In genomic region chr1:60998689-60999088, GRCm38 (mm10) we compare ENCODE assay signal across 22 mouse cellular contexts. TPM values are rescaled to one million over a fixed set of nuclear protein-coding genes. Genes with fewer than 3 reads are reported as not detected.
DNase-seq lines count a peak whose midpoint lies in the region; ATAC-seq and TF ChIP-seq lines count a peak whose summit lies in the region.
"Had no signal": no experiment of that assay in that cellular context is flagged by ENCODE, and none has a peak within 500 bp of the region (broad histone marks: within the 10 kb centered on the region; RNA-seq: fewer than 3 reads in every experiment).

No protein-coding gene starts in this region.

- 19% methylated on average over 2 of the region's 2 CpGs for WGBS in heart, embryonic 14.5 days
- WGBS in heart, adult 2 months: 48% methylated on average over 2 of the region's 2 CpGs
- 38% methylated on average over 2 of the region's 2 CpGs for WGBS in heart, embryonic 11.5 days (ENCODE audit: insufficient replicate concordance)

- H3K27me3 ChIP-seq in heart, embryonic 14.5 days (ENCODE audit: control insufficient read depth, insufficient read depth, low read length): no peaks in the 10 kb centered on the region
- no peaks in the 10 kb centered on the region for H3K27me3 ChIP-seq in heart, adult 2 months (ENCODE audit: control insufficient read depth, insufficient read depth, low read length)
- H3K27me3 ChIP-seq in heart, embryonic 11.5 days (ENCODE audit: control insufficient read depth, insufficient read depth, low read length): no peaks in the 10 kb centered on the region
- H3K27me3 ChIP-seq: embryonic facial prominence, embryonic 15.5 days; hindbrain, embryonic 12.5 days; kidney, embryonic 15.5 days had no signal

- peak overlapping the region; percentile 1; the same call in 1 of the 2 replicates for H3K4me2 ChIP-seq in heart, embryonic 14.5 days (ENCODE audit: low read length)
- no peak overlapping the region for H3K4me2 ChIP-seq in heart, embryonic 11.5 days
- H3K4me2 ChIP-seq: embryonic facial prominence, embryonic 15.5 days; hindbrain, embryonic 12.5 days; kidney, embryonic 15.5 days had no signal

- H3K36me3 ChIP-seq in heart, embryonic 14.5 days (ENCODE audit: control insufficient read depth, insufficient read depth, low read length): no peaks in the 10 kb centered on the region
- no peaks in the 10 kb centered on the region; the same call in 1 of the 2 replicates for H3K36me3 ChIP-seq in heart, adult 2 months (ENCODE audit: control insufficient read depth, insufficient read depth, low read length)
- H3K36me3 ChIP-seq in heart, embryonic 11.5 days (ENCODE audit: control insufficient read depth, insufficient read depth, low read length): no peaks in the 10 kb centered on the region
- H3K36me3 ChIP-seq: embryonic facial prominence, embryonic 15.5 days; forebrain, embryonic 10.5 days; G1E; hindbrain, embryonic 12.5 days; kidney, embryonic 15.5 days had no signal

- no peak for TF ChIP-seq POLR2A in heart, adult 2 months (IDR thresholded peaks at IDR 0.05; ENCODE audit: insufficient read depth, low read depth, low read length)

- peak; percentile 64; the same call in 1 of the 2 replicates for ATAC-seq in heart, embryonic 14.5 days (ENCODE audit: insufficient number of reproducible peaks, insufficient read depth, low FRiP score, low read depth)
- ATAC-seq in heart, embryonic 11.5 days (replicated peaks; ENCODE audit: insufficient number of reproducible peaks, low FRiP score, low TSS enrichment): no peak; the same call in 1 of the 2 replicates
- ATAC-seq: CD4-positive, CD25-positive, alpha-beta regulatory T cell, adult 4 months; forebrain, embryonic 14.5 days; hindbrain, embryonic 16.5 days had no signal

- no peak for TF ChIP-seq EP300 in heart, adult 2 months (IDR thresholded peaks at IDR 0.05; ENCODE audit: insufficient read depth, low read depth, low read length)

- no peak overlapping the region for H3K4me3 ChIP-seq in heart, embryonic 14.5 days (ENCODE audit: control insufficient read depth in 1 of 2, insufficient read depth in 1 of 2, low read depth in 1 of 2, low read length in 2 of 2)
- H3K4me3 ChIP-seq in heart, adult 2 months: no peak overlapping the region
- no peak overlapping the region for H3K4me3 ChIP-seq in heart, embryonic 11.5 days (ENCODE audit: low read depth, low read length)
- H3K4me3 ChIP-seq: embryonic facial prominence, embryonic 15.5 days; erythroblast, embryonic 14.5 days; forebrain, embryonic 10.5 days; gastrocnemius, adult 2 months; hindbrain, embryonic 12.5 days; kidney, embryonic 15.5 days had no signal

- peaks cover 3 to 17% of the 10 kb centered on the region in 2 experiments for H3K4me1 ChIP-seq in heart, embryonic 14.5 days (ENCODE audit: control insufficient read depth in 2 of 2, insufficient read depth in 2 of 2, low read length in 2 of 2)
- no peaks in the 10 kb centered on the region for H3K4me1 ChIP-seq in heart, adult 2 months (ENCODE audit: control insufficient read depth, insufficient read depth, low read length)
- no peaks in the 10 kb centered on the region for H3K4me1 ChIP-seq in heart, embryonic 11.5 days (ENCODE audit: control insufficient read depth, insufficient read depth, low read length)
- H3K4me1 ChIP-seq: embryonic facial prominence, embryonic 15.5 days; forebrain, embryonic 10.5 days; hindbrain, embryonic 12.5 days; kidney, embryonic 15.5 days had no signal

- no peaks in the 10 kb centered on the region for H3K79me2 ChIP-seq in heart, adult 2 months (replicated peaks; ENCODE audit: control insufficient read depth, insufficient read depth, low read length)

- peak overlapping the region; percentile 67 to 75 for H3K27ac ChIP-seq in heart, embryonic 14.5 days (replicated peaks in 1 of 2; ENCODE audit: control insufficient read depth in 1 of 2, insufficient read depth in 1 of 2, low read depth in 2 of 2, low read length in 2 of 2)
- H3K27ac ChIP-seq in heart, adult 2 months: no peak overlapping the region
- no peak overlapping the region for H3K27ac ChIP-seq in heart, embryonic 11.5 days (ENCODE audit: low read depth, low read length)
- H3K27ac ChIP-seq: embryonic facial prominence, embryonic 15.5 days; forebrain, embryonic 10.5 days; gastrocnemius, adult 2 months; hindbrain, embryonic 12.5 days; kidney, embryonic 15.5 days had no signal

- no peak overlapping the region for H3K9ac ChIP-seq in heart, embryonic 14.5 days (ENCODE audit: low read length)
- H3K9ac ChIP-seq in heart, adult 2 months (ENCODE audit: low read depth, low read length): no peak overlapping the region
- H3K9ac ChIP-seq in heart, embryonic 11.5 days (ENCODE audit: low read depth, low read length): no peak overlapping the region
- H3K9ac ChIP-seq: embryonic facial prominence, embryonic 15.5 days; hindbrain, embryonic 12.5 days; kidney, embryonic 15.5 days had no signal

- no peaks in the 10 kb centered on the region for H3K9me3 ChIP-seq in heart, embryonic 14.5 days (ENCODE audit: control insufficient read depth, low read length)
- H3K9me3 ChIP-seq in heart, embryonic 11.5 days (replicated peaks; ENCODE audit: control insufficient read depth, low read length): no peaks in the 10 kb centered on the region
- H3K9me3 ChIP-seq: embryonic facial prominence, embryonic 15.5 days; forebrain, embryonic 10.5 days; G1E; hindbrain, embryonic 12.5 days; kidney, embryonic 15.5 days had no signal

- TF ChIP-seq CTCF in heart, adult 2 months (IDR thresholded peaks at IDR 0.05): no peak

- DNase-seq in heart, adult 2 months: no peak
- DNase-seq in heart, postnatal 10 days: peak; percentile 27 to 36
- peak; percentile 0 for DNase-seq in CD4-positive helper T cell, adult 2 months (ENCODE audit: low read depth, low spot score)
- peak; percentile 36 for DNase-seq in Muller cell, postnatal 12 days (ENCODE audit: inconsistent ontology term)
- DNase-seq in left cerebral cortex, adult 18-20 months (ENCODE audit: low spot score in 2 of 2): no peak
- DNase-seq: adrenal gland, postnatal 10 days; cerebellum, adult 11 months; embryo, embryonic 11 days; gastrocnemius, adult 2 months; gastrocnemius, postnatal 25 days; kidney, adult 2 months had no signal

- intact Hi-C loops in heart, adult 2 months (cut with DNase I): no loop called here
- intact Hi-C loops in heart, postnatal 10 days (cut with DNase I): no loop called here

RNA-seq across cellular contexts. Expression of gene Icos, which starts 21.0 kb away (rescaled TPM):
- polyA plus RNA-seq in heart, embryonic 14.5 days (2014; fragmentation: Nextera tagmentation; extraction: Ambion mirVana): 0.18 and 0.36 TPM in 2 replicates
- total RNA-seq in heart, adult 2 months (2021): under 1 TPM; 0.18 TPM
- polyA plus RNA-seq in heart, adult 2 months (2012; rRNA removed): 0.21 and 0.44 TPM in 2 replicates
- under 1 TPM; 0.10 to 0.31 TPM for total RNA-seq in heart, postnatal 10 days (2021)
- 0.14 and 0.21 TPM in 2 replicates for polyA plus RNA-seq in heart, embryonic 11.5 days (2014; fragmentation: Nextera tagmentation; extraction: Ambion mirVana)
- not detected for total RNA-seq in left cerebral cortex, adult 18-20 months (2021)
- total RNA-seq: gastrocnemius, postnatal 25 days had no signal
- polyA plus RNA-seq: erythroblast, embryonic 14.5 days; G1E had no signal

Comparison
In these comparisons a context has a peak if more than half of its experiments do, and no peak if none do; other contexts are left out.
1. H3K27ac ChIP-seq: peak in heart, embryonic 14.5 days (2 of 2); none in heart, adult 2 months (single experiment) and heart, embryonic 11.5 days (single experiment).
2. DNase-seq: peak in heart, postnatal 10 days (2 of 2), CD4-positive helper T cell, adult 2 months (single experiment) and Muller cell, postnatal 12 days (single experiment); none in heart, adult 2 months (0 of 2) and left cerebral cortex, adult 18-20 months (0 of 2).